Mouse (Mus musculus): ENCODE measurements around the gene Dis3l2.

Dis3l2 gene

GRCm38 (mm10) chr1:87070720-87071119 lies 367.1 kb downstream of the Dis3l2 start:
- in situ Hi-C loops (cut with MboI, MseI): no loop called here

- in situ Hi-C loops (cut with MboI, MseI): no loop called here
Observed at GRCm38 (mm10) chr1:87073776-87074175, 370.2 kb downstream of the Dis3l2 start.

- in situ Hi-C loops (cut with MboI, MseI): no loop called here
Observed at GRCm38 (mm10) chr1:87086196-87086595, 382.6 kb downstream of the Dis3l2 start.

DNA sequence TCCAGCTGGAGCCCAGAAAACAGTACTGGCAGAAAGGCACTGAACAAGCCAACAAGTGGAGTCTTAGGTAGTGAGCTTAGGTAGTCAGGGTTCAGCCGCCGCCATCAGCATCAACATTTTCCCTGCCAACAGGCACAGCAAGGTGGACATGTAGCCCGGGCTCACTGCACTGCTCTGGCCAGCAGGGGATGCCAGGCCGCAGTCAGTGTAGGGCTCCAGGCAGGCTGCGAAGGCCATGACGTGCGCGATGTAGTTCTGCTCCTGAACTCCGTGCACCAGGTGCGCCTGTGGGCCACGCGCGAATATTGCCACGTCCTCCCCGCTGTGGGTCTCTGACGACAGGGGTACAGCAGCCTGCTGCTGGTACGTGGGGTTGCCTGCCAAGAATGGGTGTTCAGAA lies 383.4 kb downstream of the Dis3l2 start:
- in situ Hi-C loops (cut with MboI, MseI): no loop called here

- in situ Hi-C loops (cut with MboI, MseI): no loop called here
Observed at GRCm38 (mm10) chr1:87089251-87089650, 385.6 kb downstream of the Dis3l2 start.

DNA sequence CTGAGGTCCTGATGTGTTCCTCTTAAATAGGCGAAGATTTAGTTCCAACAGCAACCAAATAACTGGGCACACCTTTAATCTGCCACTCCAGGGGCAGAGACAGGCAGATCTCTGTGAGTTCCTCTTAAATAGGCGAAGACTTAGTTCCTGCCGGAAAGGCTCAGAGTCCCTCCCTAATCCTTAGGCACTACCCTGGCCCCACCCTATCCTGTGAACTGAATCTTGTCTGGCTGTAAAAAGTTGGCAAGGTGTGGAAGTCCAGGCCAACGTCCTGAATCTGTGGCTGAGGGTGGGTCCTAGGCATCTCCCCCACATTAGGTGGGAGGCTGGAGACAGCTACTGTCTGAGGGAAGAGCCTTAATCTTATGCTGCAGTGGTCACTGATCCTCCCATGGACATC lies 386.2 kb downstream of the Dis3l2 start, which contains the start of gene Alppl2:
TSS of gene Alppl2 (minus strand) at position 101 of the 400 bp plus-strand sequence.
- in situ Hi-C loops (cut with MboI, MseI): no loop called here

DNA sequence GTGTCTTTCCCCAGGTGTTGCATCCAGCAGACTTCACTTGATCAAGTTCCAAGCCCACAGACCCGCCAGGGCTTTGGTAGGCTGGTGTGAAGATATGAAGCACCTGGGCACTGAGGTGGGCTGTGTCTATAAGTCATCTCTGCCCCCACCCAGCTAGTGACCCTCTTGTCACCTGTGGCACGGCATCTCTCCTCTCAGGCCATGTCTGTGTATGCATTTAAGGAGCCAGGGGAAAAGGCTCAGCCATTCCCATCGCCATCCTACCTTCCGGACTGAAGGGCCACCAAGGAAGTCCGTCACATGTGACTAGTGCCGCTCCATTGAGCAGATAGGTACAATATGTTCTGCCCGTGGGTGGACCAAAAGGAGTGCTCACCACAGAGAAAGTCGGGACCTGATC lies 392.0 kb downstream of the Dis3l2 start:
- in situ Hi-C loops (cut with MboI, MseI): no loop called here

DNA sequence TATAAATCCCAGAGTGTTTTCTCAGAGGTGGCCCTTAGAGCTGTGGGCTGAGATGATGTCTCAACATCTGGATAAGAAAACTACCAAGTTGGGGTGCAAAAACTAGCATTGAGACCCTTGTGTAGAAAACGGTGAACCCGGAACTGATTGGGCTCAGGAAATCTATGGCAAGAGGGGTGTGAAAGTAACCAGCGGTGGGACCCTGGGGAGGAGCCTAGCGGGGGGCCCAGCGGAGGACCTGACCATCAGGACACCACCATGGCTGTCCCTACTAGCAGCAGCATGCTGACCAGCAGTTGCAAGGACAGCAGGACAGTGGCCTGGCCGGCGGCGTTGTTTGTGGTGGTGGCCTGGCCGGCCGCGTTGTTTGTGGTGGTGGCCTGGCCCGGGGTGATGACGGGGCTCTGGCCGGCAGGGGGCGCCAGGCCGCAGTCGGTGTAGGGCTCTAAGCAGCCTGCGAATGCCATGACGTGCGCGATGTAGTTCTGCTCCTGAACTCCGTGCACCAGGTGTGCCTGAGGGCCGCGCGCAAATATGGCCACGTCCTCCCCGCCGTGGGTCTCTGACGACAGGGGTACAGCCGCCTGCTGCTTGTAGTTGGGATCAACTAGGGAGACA lies 394.9 kb downstream of the Dis3l2 start:
- in situ Hi-C loops (cut with MboI, MseI): no loop called here

Measured in T-helper 1 cell (primary cell).